Mouse (Mus musculus) stomach, embryonic 14.5 days (tissue): ENCODE data around the gene Mindy4b-ps. TPM values are rescaled to one million over a fixed set of nuclear protein-coding genes. Genes with fewer than 3 reads are reported as not detected.

Experiments used
- polyA plus RNA-seq: library from polyadenylated mRNA; unstranded; fragments of >200 nt; fragmentation: Nextera tagmentation; extraction: Ambion mirVana; gene quantifications from 2 replicates; pipeline ENCODE4 v1.2.1, GENCODE M21; 2014

The Mindy4b-ps gene
- polyA plus RNA-seq, 1 experiment from 2014 or later, result not detected

Other genes with a start within 250 kb of the Mindy4b-ps start
- gene Selenot, start 245.7 kb downstream of the Mindy4b-ps start, polyA plus RNA-seq, result 20.1 and 23.0 TPM in 2 replicates
- gene Erich6, start 185.1 kb downstream of the Mindy4b-ps start, polyA plus RNA-seq, result not detected in 2 replicates
- gene Siah2, start 129.9 kb downstream of the Mindy4b-ps start, polyA plus RNA-seq, result 5.5 and 5.9 TPM in 2 replicates
- gene Clrn1, start 63.0 kb upstream of the Mindy4b-ps start, polyA plus RNA-seq, result not detected in 2 replicates
- gene Med12l, start 183.5 kb upstream of the Mindy4b-ps start, polyA plus RNA-seq, result 2.1 and 2.2 TPM in 2 replicates